Mouse (Mus musculus): ENCODE results near the gene Cmtr1.

- TF ChIP-seq CTCF (IDR thresholded peaks at IDR 0.05; ENCODE audit: insufficient read depth, low read depth, low read length) (no peak), POLR2A (IDR thresholded peaks at IDR 0.05; ENCODE audit: insufficient read depth, low read depth, low read length) (no peak)
Measured at GRCm38 (mm10) chr17:29686771-29687170, 26.4 kb downstream of the Cmtr1 start.

All from olfactory bulb, adult 2 months (tissue).